Mouse (Mus musculus) frontal cortex, postnatal 36 days (tissue): ENCODE measurements at regions not wholly inside any gene's neighbourhood (a gene's known extent, or its start where the extent isn't known, plus 50 kb on each side); places are given as distances from the start of the nearest gene placed in this dataset.
A peak's percentile ranks its signal among the peaks of the same experiment; 100 is the strongest.

Experiments
- DNase-seq, 2 experiments: peaks; one replicate each; pipeline ENCODE4 v3.0.0; 2022; ENCODE audit warnings: low spot score in 2 of 2

GRCm38 (mm10) chr3:80631391-80631790, 171.2 kb downstream of the Gria2 start:
- no peak for DNase-seq

- DNase-seq, result peak in 1 of 2 experiments; percentile 22
Measured at GRCm38 (mm10) chr3:80610414-80610813, 192.2 kb downstream of the Gria2 start.

GRCm38 (mm10) chr3:80608467-80608866, 194.2 kb downstream of the Gria2 start:
- DNase-seq, result no peak

GRCm38 (mm10) chr3:80607809-80608208, 194.8 kb downstream of the Gria2 start:
- peak in 1 of 2 experiments; percentile 22 for DNase-seq

GRCm38 (mm10) chr3:80597549-80597948, 205.1 kb downstream of the Gria2 start:
- DNase-seq, result no peak

GRCm38 (mm10) chr3:80567514-80567913, 235.1 kb downstream of the Gria2 start:
- peak in 1 of 2 experiments; percentile 39 for DNase-seq

GRCm38 (mm10) chr3:80566236-80566635, 236.4 kb downstream of the Gria2 start:
- DNase-seq, result no peak

- no peak for DNase-seq
Measured at GRCm38 (mm10) chr3:80546151-80546695, 256.4 kb downstream of the Gria2 start.

GRCm38 (mm10) chr3:80543783-80544182, 258.9 kb downstream of the Gria2 start:
- no peak for DNase-seq

GRCm38 (mm10) chr3:80541382-80541781, 261.3 kb downstream of the Gria2 start:
- DNase-seq, result peak; percentile 72 to 78

GRCm38 (mm10) chr3:80533706-80534349, 268.8 kb downstream of the Gria2 start:
- DNase-seq, result peak; percentile 46 to 80

GRCm38 (mm10) chr3:80514026-80514425, 288.6 kb downstream of the Gria2 start:
- DNase-seq, result no peak

GRCm38 (mm10) chr3:80509185-80509584, 293.4 kb downstream of the Gria2 start:
- DNase-seq, result no peak

GRCm38 (mm10) chr3:80506701-80507100, 295.9 kb downstream of the Gria2 start:
- no peak for DNase-seq

- no peak for DNase-seq
Measured at GRCm38 (mm10) chr3:80501117-80501516, 301.5 kb downstream of the Gria2 start.

- no peak for DNase-seq
Measured at GRCm38 (mm10) chr3:80496556-80496955, 306.1 kb downstream of the Gria2 start.

- no peak for DNase-seq
Measured at GRCm38 (mm10) chr3:80484168-80484833, 318.3 kb downstream of the Gria2 start.

- DNase-seq, result no peak
Measured at GRCm38 (mm10) chr3:80478676-80479075, 324.0 kb downstream of the Gria2 start.

- DNase-seq, result no peak
Measured at GRCm38 (mm10) chr3:80473686-80474085, 328.9 kb downstream of the Gria2 start.
